Mouse (Mus musculus) gastrocnemius, postnatal 10 days (tissue): ENCODE results near the gene Tmem219. TPM values are rescaled to one million over a fixed set of nuclear protein-coding genes. Genes with fewer than 3 reads are reported as not detected.

Experiments
- DNase-seq: peaks from one replicate; pipeline ENCODE4 v3.0.0; 2021; ENCODE audit warnings: mixed read lengths
- total RNA-seq, 2 experiments: library from RNA; stranded (reverse); gene quantifications; 2 replicates each; pipeline ENCODE4 v1.2.3; 2021

The Tmem219 gene
- total RNA-seq, 2 experiments from 2014 or later = 16.2 to 17.3 TPM

DNA sequence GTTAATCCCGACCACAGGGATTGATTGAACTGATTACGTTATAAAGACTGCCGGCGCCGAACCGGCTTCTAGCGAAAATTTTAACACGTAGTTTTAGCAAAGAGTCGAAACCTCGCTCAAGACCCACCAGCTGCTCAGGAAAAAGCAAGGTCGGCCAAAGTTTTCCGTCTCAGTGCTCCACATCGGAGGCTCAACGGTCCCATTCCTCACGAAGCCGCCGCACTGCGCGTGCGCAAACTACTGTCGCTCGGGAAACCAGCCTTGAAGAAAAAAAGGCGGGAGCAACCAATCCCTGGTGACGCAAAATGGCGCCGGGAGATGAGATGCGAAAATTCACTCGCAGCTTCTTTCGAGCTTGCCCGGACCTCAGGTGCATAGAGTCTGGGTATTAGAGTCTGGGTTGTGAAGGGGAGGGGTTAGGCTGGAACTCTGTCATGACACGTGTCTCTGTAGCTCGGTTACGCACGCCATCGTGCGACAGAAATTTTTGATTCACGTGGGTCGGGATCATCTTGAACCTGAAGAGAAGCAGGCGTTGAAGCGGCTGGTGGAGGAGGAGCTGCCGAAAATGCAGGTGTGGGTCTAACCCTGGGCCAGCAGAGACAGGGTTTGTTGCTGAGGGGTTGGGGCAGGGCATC, 60.5 kb downstream of the Tmem219 start, which contains the start of gene Ino80e:
Ino80e (minus strand) TSS at position 231 of the 638 bp plus-strand sequence.
- DNase-seq = peak; percentile 96

DNA sequence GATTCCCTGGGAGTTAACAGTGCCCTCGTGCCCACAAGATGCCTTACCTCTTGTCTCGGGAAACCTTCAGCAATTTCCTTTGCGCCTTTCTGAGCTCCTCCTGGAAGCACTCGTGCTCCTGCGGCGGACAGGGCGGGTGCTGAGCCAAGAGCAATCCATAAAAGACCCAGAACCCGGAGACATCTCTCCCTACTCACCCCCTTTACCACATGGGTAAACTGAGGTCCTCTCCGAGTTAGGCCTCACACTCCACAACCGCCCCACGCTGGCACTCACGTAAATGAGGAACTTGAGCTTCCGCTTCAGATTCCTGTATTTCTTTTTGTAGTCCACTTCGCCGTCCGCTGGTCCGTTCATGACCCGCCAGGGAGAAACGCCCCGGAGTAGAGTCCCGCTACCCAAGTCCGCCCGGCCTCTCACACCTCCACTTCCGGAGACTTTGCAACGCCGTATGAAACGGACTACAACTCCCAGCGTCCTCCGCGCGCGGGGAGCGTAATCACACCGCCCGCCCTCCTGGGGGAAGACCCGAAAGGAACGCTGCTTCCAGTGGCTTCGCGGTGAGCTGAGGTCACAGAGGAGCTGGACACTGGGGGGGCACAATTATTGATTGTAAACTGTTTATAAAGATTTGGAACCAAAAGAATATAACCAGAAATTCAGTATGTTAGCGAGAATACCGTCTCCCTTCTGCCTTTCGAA, 61.1 kb downstream of the Tmem219 start, which contains the start of gene Hirip3:
Hirip3 (plus strand) TSS at position 544 of the 702 bp plus-strand sequence.
- DNase-seq = peak; percentile 93

DNA sequence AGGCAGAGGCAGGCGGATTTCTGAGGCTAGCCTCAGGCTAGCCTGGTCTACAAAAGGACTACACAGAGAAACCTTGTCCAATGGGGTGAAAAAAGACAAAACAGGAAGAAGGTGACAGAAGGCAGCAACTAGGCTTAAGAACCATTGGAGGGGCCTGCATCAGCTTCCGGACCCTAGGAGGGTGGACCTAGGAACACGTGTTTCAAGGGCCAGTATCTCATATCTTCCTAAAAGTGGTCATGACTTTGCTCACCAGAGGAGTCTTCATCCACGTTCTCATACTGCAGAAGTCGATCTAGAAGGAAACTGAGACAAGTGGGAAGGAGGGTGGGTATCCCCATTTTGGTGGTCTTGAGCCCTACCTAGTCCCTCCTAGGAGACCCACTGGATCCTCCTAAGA, 61.7 kb downstream of the Tmem219 start:
- DNase-seq = no peak

DNA sequence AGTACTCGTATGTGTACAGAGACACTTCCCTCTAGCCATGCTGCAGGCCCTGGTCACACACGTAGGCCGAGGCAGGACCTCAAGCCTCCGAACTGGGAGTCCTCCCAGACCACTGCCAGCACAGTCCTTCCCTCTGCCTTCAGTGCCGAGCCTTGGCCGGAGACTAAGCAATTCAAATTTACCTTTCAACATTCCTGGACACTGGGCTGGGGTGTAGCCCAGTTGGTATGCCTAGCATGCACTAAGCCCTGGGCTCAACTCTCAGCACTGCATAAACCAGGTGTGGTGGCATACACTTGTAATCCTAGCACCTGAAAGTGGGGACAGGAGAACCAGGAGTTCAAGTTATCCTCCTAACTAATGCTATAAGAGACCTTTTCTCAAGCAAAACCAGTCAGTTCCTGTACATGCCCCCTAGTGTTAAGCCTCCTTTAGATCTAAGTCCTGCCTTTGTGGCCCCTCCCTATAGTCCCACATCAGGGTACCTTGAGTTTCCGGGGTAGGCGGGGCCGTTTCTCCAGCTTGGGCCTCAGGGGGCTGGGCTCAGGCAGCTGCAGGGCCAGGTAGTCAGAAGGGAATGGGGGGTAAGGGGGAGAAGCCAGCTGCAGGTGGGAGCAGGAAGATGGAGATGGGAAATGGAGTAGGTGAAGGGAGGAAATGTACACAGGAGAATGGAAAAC, 65.8 kb downstream of the Tmem219 start:
- DNase-seq = no peak

DNA sequence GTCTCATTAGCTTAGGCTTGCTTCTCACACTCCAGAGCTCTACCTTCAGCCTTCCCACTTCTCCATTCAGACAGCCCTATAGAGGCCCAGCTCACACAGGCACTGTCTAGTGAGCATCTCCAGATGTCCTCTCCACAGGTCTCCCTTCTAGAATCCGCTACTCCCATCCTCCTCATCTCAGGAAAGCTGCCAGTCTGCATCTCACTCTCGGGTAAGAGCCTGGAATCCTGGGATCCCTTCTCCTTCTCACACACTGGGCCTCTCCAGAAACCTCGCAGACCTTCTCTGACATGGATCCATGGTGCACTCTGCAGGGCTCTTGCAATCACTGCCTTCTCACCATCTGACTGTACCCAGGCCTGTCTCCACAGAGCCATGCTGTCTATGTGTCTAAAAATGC, 67.1 kb downstream of the Tmem219 start:
- DNase-seq = no peak

DNA sequence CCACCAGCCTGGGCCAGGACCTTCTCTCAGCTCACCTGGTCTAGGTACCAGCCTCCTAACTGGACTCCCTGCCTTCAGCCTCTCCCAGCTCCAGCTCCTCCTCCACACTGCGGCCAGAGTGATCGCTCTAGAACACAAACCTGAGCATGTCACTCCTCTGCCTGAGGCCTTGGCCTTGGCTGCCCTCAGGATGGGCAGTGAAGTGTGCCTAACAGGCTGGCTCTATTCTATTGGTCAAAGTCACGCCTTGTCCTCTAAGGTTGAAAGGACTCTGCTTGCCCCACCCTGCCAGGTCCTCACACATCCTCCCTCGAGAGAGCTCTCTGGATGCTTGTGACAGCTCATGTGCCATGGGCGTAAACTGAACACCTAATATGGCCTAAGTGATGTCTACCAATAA, 69.3 kb downstream of the Tmem219 start:
- no peak for DNase-seq

DNA sequence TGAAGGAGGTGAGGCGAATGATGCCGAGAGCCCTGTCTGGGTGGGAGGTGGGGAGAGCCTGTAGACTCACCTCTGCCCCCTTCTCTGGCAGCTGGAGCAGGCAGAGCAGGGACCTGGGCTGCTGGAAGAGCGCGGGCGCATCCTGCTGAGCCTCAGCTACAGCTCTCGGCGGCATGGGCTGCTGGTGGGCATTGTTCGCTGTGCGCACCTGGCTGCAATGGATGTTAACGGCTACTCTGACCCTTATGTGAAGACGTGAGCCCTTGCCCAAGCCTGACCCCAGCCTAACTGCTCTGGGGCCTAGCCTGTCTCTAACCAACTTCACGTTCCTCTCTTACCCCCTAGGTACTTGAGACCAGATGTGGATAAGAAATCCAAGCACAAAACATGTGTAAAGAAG, 71.5 kb downstream of the Tmem219 start:
- DNase-seq = no peak

DNA sequence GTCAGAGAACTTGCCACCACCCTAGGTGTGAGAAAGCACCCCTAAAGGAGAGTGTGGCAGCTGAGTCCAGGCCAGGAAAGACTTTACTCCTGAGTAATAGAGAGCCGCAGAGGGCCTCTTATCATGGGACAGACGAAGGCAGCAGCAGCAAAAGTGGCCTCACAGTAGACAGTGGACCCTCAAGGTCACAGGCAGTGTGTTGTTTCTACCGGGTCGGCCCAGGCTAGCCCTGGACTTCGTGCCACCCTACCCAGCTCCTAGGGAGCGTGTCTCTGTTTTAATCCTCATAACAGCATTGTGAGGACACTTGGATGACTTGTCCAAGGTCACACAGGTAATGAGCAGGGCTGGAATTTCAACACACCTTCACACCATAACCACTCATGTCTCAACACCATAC, 72.6 kb downstream of the Tmem219 start:
- no peak for DNase-seq

DNA sequence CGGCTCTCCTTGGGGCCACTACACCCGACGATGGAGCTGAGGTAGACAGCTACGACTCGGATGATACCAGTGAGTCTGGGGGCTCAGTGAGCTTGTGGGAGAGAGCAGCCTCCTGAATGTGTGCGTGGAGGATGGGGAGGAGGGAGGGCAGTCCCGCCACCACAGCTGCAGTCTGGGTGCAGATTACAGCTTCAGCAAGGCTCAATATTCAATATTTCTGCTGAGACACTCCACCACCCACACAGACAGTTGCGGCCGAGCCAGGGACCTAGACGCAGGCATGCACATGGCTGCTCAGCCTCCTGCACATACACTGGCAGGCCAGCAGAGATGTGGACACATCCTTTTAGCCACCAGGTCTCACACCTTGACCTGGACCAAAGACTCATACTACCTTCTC, 73.9 kb downstream of the Tmem219 start:
- no peak for DNase-seq

DNA sequence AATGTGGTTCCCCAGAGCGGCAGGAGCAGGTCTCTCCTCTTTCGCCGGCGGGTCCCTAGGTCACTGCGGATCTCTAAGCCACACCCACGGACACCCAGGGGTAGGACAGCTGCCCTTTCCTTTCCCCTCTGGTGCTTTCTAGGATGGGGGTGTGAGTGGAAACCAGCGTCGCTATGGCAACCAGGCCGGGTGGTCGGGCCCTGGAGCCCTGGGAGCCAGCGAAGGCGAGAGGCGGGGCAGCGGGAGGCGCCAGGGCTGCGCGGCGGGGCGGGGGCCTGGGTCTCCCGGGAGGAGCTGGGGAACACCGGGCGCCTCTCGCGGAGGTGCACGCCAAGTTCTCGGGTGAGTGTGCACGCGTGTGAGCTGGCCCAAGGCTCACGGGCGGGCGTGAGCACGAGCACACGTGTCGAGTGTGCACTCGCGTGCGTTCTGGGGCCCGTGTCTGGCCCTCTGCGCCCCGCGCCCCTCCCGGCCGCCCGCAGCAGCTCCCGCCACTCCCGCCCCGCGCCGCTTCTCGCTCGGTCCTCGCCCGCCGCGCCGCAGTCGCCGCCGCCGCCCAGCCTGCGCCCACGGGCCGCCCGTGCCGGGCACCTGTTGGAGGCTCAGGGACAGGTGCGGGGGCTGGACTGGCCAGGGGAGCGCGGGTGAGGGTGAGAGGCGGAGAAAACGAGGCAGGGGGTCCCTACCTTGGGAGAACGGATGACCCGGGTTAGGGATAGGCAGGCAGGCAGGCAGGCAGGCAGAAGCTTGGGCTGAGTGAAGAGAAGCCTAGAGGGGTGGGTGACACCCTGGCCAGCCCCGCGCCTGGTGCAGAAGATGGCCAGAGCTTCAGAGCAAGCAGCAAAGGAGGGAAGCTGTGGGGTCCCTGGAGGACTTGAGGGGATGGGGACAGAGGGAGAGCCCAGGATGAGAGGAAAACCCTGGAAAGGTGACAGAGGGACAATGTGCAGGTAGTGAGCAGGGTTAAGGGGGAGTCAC, 75.0 kb downstream of the Tmem219 start:
- DNase-seq = no peak

DNA sequence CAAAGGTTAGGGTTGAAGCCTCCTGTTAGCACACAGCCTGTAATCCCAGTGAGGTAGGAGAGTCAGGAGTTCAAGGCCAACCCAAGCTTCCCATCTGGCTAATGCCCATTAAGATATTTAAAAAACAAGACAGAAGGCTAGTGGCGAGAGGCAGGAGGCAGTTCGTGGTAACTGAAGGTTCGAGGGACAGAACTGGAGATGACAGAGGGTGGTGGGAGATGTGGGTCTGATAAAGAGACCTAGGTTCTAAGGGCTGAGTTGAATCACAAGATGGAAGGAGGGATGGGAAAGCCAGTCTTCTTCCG, 75.6 kb downstream of the Tmem219 start, which contains the start of gene Doc2a:
Doc2a (plus strand) TSS at position 301 of the 305 bp plus-strand sequence.
- DNase-seq = no peak

DNA sequence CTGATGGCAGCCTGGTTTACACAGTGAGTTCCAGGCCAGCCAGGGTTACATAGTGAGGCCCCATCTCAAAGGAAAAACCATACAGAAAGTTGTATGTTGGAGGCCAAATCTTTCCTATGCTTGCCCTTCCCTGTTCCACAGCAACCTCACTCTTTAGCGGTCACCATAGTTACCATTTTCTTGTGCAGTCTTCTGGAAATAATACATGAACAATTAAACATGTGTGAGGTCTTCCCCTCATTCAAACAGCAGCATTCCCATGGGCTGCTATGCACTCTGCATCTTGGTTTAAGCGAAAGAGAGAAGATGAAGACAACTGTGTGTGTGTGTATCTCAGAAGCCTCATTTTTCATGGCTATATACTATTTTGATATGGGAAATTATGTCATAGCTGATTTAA, 77.2 kb downstream of the Tmem219 start:
- no peak for DNase-seq

DNA sequence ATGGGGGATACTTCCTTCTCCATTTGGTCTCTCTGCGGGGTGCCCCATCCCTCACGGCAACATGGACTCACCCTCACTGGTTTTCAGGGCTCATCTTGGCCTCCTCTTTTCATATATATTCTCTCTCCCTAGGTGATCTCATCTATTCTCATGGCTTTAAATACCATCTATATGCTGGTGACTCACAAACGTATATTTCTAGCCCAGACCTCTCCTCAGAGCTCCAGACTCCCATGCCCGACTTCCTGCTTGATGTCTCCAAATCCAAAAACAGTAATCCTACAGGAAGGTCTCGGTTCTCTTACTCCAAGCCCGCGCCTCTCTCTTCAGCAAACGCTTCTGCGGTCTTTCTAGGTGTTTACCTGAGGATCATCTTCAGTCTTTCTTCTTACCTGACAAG, 79.4 kb downstream of the Tmem219 start:
- DNase-seq = no peak

Other genes with a start within 250 kb of the Tmem219 start
- 10 to 100 TPM; 13.8 to 24.7 TPM for gene Sult1a1, start 246.5 kb downstream of the Tmem219 start, total RNA-seq
- 10 to 100 TPM; 53.6 to 54.4 TPM for gene Bola2, start 227.5 kb downstream of the Tmem219 start, total RNA-seq
- gene Slx1b, start 227.1 kb downstream of the Tmem219 start, total RNA-seq = 1 to 10 TPM; 4.2 to 6.1 TPM
- 1 to 10 TPM; 5.0 to 7.0 TPM for gene Coro1a, start 215.1 kb downstream of the Tmem219 start, total RNA-seq
- gene Mapk3, start 163.3 kb downstream of the Tmem219 start, total RNA-seq = 10 to 100 TPM; 43.7 to 54.7 TPM
- 1 to 10 TPM; 1.0 to 4.0 TPM for gene Gdpd3, start 156.6 kb downstream of the Tmem219 start, total RNA-seq
- gene Ypel3, start 146.0 kb downstream of the Tmem219 start, total RNA-seq = 10 to 100 TPM; 56.3 to 62.9 TPM
- under 1 TPM; 0.38 to 0.75 TPM for gene Tbx6, start 141.4 kb downstream of the Tmem219 start, total RNA-seq
- gene Ppp4c, start 130.4 kb downstream of the Tmem219 start, total RNA-seq = 10 to 100 TPM; 44.2 to 48.8 TPM
- gene Fam57b, start 125.2 kb downstream of the Tmem219 start, total RNA-seq = 10 to 100 TPM; 10.3 to 10.5 TPM
- gene 4930451I11Rik, start 91.3 kb downstream of the Tmem219 start, total RNA-seq = not detected
- under 1 TPM; 0.14 to 0.68 TPM for gene Doc2a, start 75.5 kb downstream of the Tmem219 start, total RNA-seq
- 10 to 100 TPM; 11.9 to 18.1 TPM for gene Hirip3, start 60.9 kb downstream of the Tmem219 start, total RNA-seq
- 10 to 100 TPM; 18.6 to 23.6 TPM for gene Ino80e, start 60.5 kb downstream of the Tmem219 start, total RNA-seq
- 10 to 100 TPM; 40.2 to 52.3 TPM for gene Taok2, start 38.2 kb downstream of the Tmem219 start, total RNA-seq
- 1 to 10 TPM; 3.7 to 5.0 TPM for gene Kctd13, start 6.0 kb upstream of the Tmem219 start, total RNA-seq
- under 1 TPM in 1 of 2 experiments, not detected in 1; 0.35 TPM for gene Asphd1, start 26.7 kb upstream of the Tmem219 start, total RNA-seq
- 10 to 100 TPM in 1 of 2 experiments, 1 to 10 TPM in 1; 5.9 to 10.5 TPM for gene Sez6l2, start 27.6 kb upstream of the Tmem219 start, total RNA-seq
- gene Cdipt, start 53.0 kb upstream of the Tmem219 start, total RNA-seq = 10 to 100 TPM; 38.3 to 39.9 TPM
- gene Cdiptos, start 53.2 kb upstream of the Tmem219 start, total RNA-seq = under 1 TPM; 0.42 to 0.45 TPM
- gene Mvp, start 91.7 kb upstream of the Tmem219 start, total RNA-seq = 10 to 100 TPM; 23.3 to 28.3 TPM
- 1 to 10 TPM in 1 of 2 experiments, not detected in 1; 1.5 TPM for gene Pagr1b, start 93.6 kb upstream of the Tmem219 start, total RNA-seq
- 1 to 10 TPM; 2.5 to 8.2 TPM for gene Pagr1a, start 94.4 kb upstream of the Tmem219 start, total RNA-seq
- gene Gm42742, start 98.2 kb upstream of the Tmem219 start, total RNA-seq = 10 to 100 TPM; 17.5 to 23.1 TPM
- gene Prrt2, start 98.3 kb upstream of the Tmem219 start, total RNA-seq = 1 to 10 TPM; 1.9 to 4.6 TPM
- 10 to 100 TPM; 75.6 to 92.8 TPM for gene Maz, start 104.1 kb upstream of the Tmem219 start, total RNA-seq
- gene Kif22, start 119.6 kb upstream of the Tmem219 start, total RNA-seq = 10 to 100 TPM; 10.8 to 12.5 TPM
- gene Zg16, start 164.4 kb upstream of the Tmem219 start, total RNA-seq = not detected
- 1 to 10 TPM in 1 of 2 experiments, under 1 TPM in 1; 0.59 to 2.1 TPM for gene AI467606, start 168.4 kb upstream of the Tmem219 start, total RNA-seq
- 1 to 10 TPM; 1.9 to 2.3 TPM for gene Qprt, start 199.3 kb upstream of the Tmem219 start, total RNA-seq
- under 1 TPM; 0.16 to 0.86 TPM for gene Spn, start 214.9 kb upstream of the Tmem219 start, total RNA-seq